Mouse (Mus musculus): ENCODE results near the gene Ccdc191.

Gene Ccdc191

GRCm38 (mm10) chr16:43980110-43980609 lies 90.6 kb downstream of the Ccdc191 start:
- DNase-seq (ENCODE audit: low spot score) = no peak

GRCm38 (mm10) chr16:43986299-43986698 lies 96.7 kb downstream of the Ccdc191 start:
- no peak for DNase-seq (ENCODE audit: low spot score)

- no peak for DNase-seq (ENCODE audit: low spot score)
Observed at GRCm38 (mm10) chr16:43994623-43995022, 105.0 kb downstream of the Ccdc191 start.

- DNase-seq (ENCODE audit: low spot score) = no peak
Observed at GRCm38 (mm10) chr16:43999111-43999510, 109.5 kb downstream of the Ccdc191 start.

GRCm38 (mm10) chr16:43999541-43999940 lies 109.9 kb downstream of the Ccdc191 start:
- DNase-seq (ENCODE audit: low spot score) = no peak

- no peak for DNase-seq (ENCODE audit: low spot score)
Observed at GRCm38 (mm10) chr16:44002086-44002485, 112.5 kb downstream of the Ccdc191 start.

- no peak for DNase-seq (ENCODE audit: low spot score)
Observed at GRCm38 (mm10) chr16:44011010-44011409, 121.4 kb downstream of the Ccdc191 start.

Measured in layer of hippocampus, adult 9-10 months (tissue).